Mouse (Mus musculus): ENCODE measurements at regions not wholly inside any gene's neighbourhood (a gene's known extent, or its start where the extent isn't known, plus 50 kb on each side); places are given as distances from the start of the nearest gene placed in this dataset.

DNA sequence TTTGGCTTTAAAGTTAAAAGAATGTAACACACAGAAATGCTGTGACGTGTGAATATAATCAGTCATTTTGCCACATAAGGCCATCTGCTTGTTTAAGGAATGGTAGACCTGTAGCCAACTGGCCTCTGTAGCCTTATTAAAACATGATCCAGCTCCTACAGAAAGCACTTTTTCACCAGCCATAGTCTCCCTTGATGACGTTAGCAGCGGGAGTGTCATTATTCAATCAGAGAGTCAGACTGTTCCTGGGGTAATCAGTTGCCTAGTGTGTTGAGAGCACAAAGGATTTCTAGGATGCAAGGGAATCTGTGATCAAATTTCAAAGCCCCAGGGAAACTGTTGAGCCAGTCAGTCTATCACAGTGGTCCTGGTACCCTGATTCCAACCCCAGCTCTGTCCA, 260.3 kb upstream of the Rag2 start:
- DNase-seq (ENCODE audit: low spot score in 2 of 2) = no peak

DNA sequence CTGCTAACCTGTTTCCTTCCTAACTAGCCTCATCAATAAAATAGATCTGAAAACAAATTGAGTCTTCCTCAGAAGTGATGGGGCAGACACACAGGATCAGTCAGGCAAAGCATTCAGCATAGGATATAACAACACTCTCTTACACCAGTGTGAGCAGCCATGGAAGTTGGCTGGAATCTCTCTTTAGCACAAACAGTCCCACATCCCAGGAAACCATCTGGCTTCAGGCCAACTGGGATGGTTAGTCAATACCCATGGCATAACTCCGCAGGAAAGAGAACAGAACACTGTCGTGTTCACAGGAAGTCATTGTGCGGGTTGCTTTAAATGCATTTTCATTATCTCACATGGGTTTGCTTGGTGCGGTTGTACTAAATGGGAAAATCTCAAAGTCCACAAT, 256.2 kb upstream of the Rag2 start:
- no peak for DNase-seq (ENCODE audit: low spot score in 2 of 2)

DNA sequence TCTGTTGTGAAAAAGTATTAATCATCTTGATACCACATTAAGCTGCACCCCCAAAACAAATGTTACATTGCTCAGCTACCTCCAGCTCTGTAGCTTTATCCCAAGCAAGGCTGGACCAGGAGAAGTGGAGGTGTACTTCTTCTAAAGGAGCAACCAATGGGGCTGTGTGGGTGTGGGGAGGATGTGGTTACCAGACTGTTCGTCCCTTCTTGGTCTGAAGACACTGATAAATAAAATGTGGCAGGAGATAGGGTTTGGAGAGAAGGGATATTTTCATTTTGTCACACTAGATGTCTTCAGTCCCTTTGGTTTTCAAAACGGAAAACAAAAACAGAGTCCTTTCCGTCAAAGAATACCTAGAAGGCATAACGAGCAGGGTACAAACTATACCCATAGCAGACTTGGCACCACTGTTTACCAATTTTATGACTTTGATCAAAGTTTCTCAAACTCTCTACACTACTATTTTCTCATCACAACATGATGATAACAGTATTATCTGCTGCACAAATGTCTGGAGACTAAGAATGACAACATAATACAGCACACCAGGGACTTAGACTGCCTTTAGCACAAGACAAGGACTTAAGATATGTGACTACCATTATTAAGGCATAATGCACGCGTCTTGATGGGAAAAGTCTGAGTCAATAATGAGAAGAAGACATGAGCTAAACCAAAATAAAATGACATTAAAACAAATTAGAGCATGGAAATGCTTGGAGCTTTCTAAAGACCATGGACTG, 253.4 kb upstream of the Rag2 start:
- DNase-seq (ENCODE audit: low spot score in 2 of 2) = no peak

DNA sequence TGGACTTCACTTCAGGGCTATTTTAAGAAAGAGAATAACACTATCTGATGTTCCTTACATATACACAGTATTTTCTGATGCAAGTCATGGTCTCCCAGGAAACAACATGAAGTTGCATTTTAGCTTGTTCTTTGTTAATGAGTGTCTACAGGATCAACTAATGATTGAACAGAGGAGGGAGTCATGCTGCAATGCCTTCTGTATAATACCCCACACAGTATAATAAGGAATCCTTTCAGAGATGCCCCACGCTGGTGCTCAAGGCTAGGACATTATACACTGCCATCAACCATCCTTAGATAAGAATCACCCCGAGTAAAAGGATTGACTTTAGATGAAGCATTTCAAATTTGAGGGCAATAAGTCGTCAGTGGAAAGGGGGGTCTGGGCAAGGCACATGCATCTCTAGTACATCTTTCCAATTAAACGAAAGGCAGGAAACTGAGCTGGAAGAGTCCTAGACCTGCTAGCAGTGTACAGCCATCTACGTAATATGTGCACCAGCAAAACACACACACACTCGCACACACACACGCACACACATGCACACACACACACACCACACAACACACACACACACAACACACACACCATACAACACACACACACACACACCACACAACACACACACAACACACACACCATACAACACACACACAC, 252.6 kb upstream of the Rag2 start:
- DNase-seq (ENCODE audit: low spot score in 2 of 2) = no peak

DNA sequence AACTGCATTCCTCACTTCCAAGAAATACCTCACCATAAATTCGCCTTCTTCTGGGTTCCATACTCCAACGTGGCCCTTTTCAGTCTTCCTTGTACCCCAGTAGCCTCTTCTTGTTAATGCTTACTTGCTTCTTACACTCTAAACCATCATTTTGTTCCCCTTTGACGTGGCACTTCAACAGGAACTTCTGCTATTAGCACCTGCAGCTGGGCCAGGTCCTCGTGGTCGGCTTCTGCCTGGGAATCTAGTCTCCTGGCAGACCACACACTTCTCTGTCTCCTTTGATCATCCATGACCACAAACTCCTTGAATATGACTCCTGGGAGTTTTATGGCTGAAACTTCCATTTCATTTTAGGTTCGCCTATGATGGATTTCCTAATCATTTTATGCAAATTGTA, 243.9 kb upstream of the Rag2 start:
- no peak for DNase-seq (ENCODE audit: low spot score in 2 of 2)

DNA sequence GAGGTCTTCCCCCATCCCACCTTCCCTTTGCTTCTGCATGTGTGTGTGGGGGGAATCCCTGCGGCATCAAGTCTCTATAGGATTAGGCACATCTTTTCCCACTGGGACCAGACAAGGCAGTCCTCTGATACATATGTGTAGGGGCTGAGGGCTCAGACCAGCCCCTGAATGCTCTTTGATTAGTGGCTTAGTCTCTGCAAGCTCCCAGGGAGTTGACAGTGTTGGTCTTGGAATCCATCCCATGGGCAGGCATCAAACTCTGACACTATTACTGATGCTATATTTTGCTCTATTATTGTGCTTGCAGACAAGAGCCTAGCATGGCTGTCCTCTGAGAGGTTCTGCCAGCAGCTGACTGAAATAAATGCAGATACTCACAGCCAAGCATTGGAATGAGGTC, 209.5 kb upstream of the Rag2 start:
- no peak for DNase-seq (ENCODE audit: low spot score in 2 of 2)

DNA sequence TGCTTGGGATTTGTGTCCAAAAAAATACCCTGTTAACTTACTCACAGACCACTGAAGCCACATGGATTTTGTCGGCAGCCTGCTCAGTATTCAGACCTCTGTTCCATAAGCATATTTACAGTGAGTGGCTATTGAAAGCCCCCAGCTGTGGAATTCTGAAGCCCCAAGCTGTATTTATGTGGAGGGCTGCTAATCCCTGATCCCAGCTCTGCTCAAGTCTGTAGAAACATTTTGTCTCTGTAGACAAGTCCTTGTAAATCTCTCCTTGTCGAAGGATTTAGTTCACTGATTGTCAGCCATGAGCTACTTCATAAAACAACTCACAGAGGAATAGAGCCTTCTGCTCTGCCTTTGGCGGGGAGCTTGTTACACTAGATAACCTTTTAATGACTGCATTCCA, 207.8 kb upstream of the Rag2 start:
- DNase-seq (ENCODE audit: low spot score in 2 of 2) = no peak

DNA sequence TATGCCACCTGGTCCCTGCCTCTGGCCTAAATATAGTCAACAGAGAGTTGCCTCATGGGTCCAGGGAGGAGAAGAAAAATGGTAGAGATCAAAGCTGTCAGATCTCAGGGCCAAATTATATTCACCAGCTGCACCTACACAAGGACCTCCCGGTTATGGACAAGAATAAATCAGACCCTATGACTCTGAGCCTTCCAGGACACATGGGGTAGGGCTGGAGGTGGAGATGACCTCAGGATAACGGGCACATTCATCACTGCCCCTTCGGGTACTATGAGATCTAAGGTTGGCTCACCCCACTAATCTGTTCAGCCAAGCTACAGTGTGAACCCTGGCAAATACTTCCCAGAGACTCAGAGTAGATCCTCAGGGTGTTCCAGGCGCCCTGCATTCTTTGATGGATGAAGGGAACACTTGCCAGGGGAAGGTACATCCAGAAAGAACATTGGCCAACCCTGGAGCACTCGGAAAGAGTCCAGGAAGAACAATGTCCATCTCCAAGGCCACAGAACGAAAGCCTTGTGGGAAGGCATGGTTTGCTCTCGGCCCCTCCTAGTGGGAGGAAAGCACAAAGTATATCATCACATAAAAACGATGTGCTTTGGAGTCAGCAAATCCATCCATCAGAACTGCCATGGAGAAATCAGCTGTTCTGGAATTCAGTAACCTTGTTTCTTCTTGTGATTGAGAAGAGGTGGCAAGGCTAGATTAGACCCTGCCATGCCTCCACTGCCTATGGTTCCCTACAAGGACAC, 191.2 kb upstream of the Rag2 start:
- no peak for DNase-seq (ENCODE audit: low spot score in 2 of 2)

DNA sequence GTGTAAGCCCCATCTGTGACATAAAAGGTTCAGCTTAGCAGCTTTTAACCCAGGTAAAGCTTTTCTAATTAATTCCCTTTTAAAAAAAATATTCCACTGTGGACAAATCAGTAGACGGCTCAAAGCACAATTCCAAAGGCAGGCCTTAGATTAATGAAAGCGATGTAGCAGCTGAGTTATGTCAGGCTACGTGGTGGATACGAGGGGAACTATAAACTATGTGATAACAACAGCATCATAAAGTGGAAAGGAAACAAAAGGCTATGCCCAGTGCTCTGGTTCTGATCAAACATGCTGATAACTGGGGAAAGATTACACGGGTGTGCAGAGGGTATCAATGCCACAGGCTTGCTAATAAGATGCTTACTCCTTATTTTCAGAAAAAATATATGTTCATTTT, 184.3 kb upstream of the Rag2 start:
- DNase-seq (ENCODE audit: low spot score in 2 of 2) = no peak

DNA sequence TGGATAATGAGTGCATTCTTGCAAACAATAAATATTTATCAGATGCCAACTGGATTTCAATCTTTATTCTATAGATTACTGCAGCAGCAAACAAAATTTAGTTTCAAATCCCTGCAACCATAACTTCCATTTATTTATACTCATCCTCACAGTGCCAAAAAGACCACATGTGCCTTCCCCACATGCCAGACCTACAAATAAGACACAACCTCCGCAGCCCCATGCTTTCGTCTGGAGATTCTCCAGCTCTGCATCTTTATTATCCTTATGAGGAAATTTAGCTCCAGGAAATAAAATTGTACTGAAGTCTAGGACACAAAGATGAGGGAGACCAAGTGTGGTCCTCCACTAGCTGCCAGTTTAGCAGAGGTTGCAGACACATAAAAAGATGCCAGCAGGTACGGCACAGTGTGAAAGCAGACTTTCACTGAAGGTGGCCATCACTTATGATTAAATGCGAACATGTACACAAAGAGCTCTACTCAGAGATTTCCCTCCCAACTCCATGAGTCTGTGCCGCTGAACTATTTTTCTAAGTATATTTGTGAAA, 183.4 kb upstream of the Rag2 start:
- DNase-seq (ENCODE audit: low spot score in 2 of 2) = no peak

DNA sequence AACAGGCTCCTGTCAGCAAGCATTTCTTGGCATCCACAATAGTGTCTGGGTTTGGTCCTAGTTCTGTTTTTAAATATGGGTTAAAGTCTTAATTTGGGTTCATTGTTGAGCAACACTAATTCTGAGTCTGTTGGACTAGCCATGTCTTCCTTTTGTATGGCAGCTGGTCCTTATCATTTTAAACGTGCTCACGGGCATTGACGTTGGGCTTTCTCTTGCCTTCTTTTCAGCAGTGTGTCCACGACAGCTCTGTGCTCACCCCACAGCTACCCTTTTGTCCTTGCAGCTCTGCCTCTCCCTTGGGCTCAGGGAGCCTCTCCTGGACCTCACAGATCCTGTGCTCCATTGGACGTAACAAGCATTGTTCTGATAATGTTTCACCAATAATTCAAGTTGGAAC, 168.9 kb upstream of the Rag2 start:
- DNase-seq (ENCODE audit: low spot score in 2 of 2) = no peak

DNA sequence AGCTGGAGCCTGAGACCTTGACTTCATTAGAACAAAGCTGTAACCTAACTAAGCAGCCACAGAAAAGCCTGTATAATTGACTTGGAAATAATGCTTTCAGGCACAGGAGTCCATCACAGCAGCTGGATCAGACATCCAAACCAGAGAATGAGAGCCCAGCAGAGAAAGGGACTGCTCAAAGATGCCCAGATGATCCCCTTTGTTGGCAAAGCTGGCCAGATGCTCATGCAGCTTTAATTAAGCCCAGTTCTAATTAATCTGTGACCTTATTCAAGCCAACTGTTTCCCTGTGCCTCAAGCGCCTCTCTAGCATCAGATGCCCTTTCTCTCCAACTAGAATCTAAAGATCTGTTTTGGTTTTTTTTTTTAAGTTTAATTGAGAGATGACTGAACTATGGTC, 165.6 kb upstream of the Rag2 start:
- DNase-seq (ENCODE audit: low spot score in 2 of 2) = no peak

DNA sequence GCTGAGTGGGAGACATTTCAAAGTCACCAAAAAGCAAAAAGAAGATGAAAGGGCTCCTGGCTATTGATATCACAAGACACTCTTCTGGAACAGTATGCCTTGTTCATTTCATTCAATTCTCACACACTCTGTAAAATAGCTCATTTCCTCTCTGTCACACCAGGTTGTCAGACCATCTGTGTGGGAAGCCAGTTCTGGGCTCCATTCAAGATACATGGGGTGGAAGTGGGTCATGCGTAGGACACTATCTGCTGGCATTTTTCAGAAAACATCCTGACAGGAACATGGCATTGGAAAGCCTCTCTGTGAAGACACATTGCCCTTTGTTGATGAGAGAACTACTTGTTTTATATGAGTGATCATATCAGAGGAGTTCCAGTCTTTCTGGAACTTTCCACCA, 162.1 kb upstream of the Rag2 start:
- no peak for DNase-seq (ENCODE audit: low spot score in 2 of 2)

DNA sequence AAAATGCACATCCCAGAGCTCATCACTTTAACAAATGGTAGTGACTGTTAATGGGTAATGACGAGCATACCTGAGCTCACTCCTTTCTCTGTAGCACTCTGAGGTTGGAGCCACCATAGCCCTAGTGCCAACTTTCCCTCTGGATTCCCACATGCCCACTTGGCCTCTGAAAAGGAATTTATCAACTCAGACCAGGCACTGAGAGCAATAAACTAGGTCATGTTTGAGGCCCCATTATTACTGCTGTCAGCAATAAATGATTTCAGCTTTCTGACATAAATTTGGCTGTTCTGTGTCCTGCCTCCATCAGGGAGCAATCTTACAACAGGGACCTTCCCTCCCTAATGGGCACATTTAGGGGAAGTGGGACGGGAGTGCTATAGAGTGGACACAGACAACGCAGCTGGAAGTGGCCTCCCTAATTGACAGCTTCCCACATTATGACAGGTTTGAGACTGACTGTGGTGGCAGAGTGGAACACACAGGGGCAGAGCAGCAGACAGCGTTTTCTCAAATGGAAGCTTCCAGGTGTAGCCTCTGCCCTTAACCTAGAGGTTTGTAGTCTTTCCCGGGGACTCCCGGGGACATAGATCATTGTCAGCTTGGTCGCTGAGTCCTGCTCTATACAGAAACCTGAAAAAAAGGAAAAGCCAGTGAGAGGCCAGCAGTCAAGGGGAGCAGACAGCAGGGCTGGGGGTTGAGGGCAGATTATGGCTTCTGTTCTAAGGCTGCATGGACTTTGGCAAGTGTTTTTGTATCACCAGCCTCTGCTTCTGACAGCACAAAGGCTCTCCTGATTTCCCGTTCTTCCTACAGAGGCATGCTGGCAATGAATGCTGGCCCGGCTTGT, 160.0 kb upstream of the Rag2 start:
- DNase-seq (ENCODE audit: low spot score in 2 of 2) = no peak

DNA sequence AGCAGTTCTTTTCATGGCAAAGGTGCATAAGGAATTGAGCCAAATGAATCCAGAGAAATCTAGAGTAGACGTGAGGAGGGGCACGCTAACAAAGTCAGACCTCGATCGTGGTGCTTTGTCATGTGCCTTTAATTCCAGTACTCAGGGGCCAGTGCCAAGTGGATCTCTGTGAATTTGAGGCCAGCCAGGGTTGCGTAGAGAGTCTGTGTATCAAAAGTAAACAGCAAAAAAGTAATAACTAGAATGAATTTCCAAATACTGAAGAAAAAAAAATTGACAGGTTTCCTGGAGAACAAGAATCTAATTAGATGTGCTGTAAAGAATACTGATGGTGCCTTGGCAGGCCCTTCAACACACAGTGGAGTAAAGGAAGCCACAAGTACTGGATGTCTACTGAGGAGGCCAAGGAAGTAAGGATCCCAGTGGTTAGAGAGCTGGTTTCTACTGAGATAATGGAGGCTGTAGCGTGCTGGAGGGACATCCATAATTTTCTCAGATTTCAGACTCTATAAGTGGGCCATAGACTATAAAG, 153.9 kb upstream of the Rag2 start:
- DNase-seq (ENCODE audit: low spot score in 2 of 2) = no peak

DNA sequence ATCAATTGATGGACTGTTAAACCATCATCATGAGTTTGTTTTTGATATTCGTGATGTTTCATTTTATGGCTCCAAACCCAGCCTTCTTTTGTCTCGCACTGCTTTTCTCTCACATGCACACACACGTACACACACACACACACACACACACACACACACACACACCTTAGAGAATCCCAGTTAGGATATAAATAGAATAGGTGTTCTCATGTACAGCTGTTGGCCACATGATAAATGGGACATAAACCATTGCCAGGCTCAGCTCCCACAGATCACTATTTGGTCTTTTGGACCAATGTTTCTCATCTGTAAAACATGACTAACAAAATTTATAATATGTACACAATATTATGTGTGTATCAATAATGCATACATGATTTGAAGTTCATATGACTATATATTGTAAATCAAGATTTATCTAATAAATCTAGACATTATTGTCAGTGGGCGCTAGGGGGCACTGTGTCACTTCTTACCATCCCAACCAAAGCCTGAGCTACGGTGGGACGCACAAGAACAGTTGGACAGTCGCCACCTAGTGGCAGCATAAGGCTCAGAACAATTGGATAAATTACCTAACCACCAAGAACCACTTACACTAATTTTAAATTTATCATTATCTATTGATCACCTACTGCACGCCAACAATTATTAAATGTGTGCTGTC, 151.9 kb upstream of the Rag2 start:
- DNase-seq (ENCODE audit: low spot score in 2 of 2) = peak; percentile 72 to 87

DNA sequence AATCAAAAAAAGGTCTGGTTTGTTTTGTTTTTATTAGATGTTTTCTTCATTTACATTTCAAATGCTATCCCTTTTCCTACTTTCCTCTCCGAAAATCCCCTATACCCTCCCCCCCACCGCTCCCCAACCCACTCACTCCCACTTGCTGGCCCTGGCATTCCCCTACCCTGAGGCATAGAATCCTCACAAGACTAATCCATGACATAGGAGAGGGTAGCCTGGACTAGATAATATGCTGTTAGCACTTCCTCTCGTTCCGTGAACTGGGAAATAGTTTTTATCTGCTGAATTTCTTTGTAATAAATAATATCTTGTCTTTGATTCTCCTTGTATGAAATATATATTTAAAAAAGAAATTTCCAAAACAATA, 151.4 kb upstream of the Rag2 start:
- no peak for DNase-seq (ENCODE audit: low spot score in 2 of 2)

DNA sequence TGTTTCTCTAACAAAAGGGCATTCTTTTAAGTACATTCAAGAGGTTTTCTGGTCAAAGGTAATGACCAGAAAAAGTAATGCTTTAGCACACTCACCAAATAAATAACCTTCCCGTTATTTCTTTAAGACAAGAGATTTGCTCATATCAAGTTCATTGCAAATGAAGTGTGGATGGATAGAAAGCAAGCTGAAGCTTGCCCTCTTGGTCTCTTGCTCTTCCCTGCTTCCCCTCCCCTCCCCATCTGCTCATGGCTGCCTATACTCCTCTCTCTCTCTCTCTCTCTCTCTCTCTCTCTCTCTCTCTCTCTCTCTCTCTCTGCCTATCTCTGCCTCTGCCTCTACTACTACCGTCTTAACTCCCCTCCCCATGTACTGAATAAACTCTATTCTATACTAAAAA, 147.7 kb upstream of the Rag2 start:
- no peak for DNase-seq (ENCODE audit: low spot score in 2 of 2)

DNA sequence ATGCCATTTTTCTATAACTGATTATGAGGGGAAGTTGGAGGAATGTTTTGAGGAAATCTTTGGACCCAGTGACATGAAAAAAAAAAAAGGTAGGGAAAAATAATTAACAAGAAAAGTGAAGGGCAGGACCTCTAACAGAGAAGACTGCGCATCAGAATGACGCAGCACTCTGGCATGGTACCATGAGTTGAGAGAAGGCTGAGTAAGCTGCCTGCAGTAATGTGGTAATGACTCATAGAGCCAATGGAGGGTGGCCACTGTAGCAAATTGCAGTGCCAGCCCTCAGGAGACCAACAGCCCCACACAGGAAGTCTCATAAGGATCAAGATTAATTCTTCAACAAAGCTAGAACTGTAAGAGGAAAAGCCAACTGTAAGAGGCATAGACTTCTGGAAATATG, 134.3 kb upstream of the Rag2 start:
- DNase-seq (ENCODE audit: low spot score in 2 of 2) = no peak

DNA sequence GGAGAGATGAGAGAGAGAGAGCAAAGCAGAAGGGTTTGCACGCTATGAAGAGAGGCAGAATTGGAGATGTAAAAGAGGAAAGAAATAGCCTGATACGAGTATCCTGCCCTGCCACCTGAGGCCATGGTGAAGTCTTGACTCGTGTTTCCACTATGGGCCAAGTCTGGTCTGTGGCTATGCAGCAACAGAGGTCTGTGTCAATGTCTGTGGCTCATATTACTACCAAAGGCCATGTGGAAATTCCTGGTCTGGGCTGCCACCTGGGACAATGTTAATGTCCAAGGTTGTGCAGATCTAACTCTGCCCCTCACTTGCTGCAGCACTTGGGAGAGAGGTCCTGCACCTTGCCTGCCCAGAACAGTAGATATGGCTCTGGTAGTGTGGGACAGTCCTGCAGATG, 132.8 kb upstream of the Rag2 start:
- no peak for DNase-seq (ENCODE audit: low spot score in 2 of 2)

DNA sequence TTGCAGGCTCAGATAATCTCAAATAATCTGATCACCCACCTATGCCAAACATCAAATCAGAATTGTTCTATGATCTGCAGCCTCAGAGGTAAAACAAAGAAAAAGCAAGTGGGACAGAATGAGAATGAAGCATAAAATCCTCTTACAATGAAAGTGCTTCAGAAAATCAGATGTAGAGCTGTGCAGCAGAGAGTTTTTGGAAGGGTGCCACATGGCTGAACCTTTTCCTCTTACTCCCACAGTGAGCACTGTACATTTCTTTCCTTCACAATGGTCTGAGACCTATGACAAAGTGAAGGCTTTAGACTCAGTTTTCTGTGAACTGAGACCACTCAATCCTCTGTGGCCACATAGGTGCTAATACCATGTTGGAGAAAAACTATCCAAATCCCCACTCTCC, 116.4 kb upstream of the Rag2 start:
- no peak for DNase-seq (ENCODE audit: low spot score in 2 of 2)
